Mouse (Mus musculus) limb, embryonic 14.5 days (tissue): ENCODE measurements around the gene Hnrnpab. TPM values are rescaled to one million over a fixed set of nuclear protein-coding genes. Genes with fewer than 3 reads are reported as not detected.
A peak's percentile ranks its signal among the peaks of the same experiment; 100 is the strongest.

Experiments
- ATAC-seq: fragments of 200-750 bp; cut with Nextera tagmentation; 2 replicates; pipeline ENCODE4 v1.8.0; 2017; ENCODE audit warnings: low read depth, moderate number of reproducible peaks, moderate TSS enrichment; ENCODE audit not compliant: low FRiP score
- DNase-seq: peaks from one replicate; pipeline ENCODE4 v3.0.0-alpha.2; 2015; ENCODE audit warnings: low spot score
- H3K27ac ChIP-seq: fragments of 300-500 bp; sonication (generic); replicated peaks from 2 replicates; pipeline ENCODE4 v1.5.1; 2014; ENCODE audit warnings: low read depth, mild to moderate bottlenecking, low read length, moderate library complexity, mixed read lengths
- H3K27me3 ChIP-seq: fragments of 300-500 bp; sonication (generic); 2 replicates; pipeline ENCODE4 v1.6.1; 2014; ENCODE audit warnings: low read length, mixed read lengths; ENCODE audit not compliant: control insufficient read depth, insufficient read depth
- H3K36me3 ChIP-seq: fragments of 300-500 bp; sonication (generic); 2 replicates; pipeline ENCODE4 v1.6.1; 2014; ENCODE audit warnings: mild to moderate bottlenecking, low read length, moderate library complexity, mixed read lengths; ENCODE audit not compliant: control insufficient read depth, insufficient read depth
- H3K4me1 ChIP-seq: fragments of 300-500 bp; sonication (generic); 2 replicates; pipeline ENCODE4 v1.6.1; 2014; ENCODE audit warnings: antibody characterized with exemption, low read length, mixed read lengths; ENCODE audit not compliant: control insufficient read depth, insufficient read depth
- H3K4me2 ChIP-seq: fragments of 300-500 bp; sonication (generic); replicated peaks from 2 replicates; pipeline ENCODE4 v1.6.1; 2014; ENCODE audit warnings: low read depth, mild to moderate bottlenecking, low read length, moderate library complexity; ENCODE audit not compliant: severe bottlenecking
- H3K4me3 ChIP-seq: fragments of 300-500 bp; sonication (generic); replicated peaks from 2 replicates; pipeline ENCODE4 v1.5.1; 2014; ENCODE audit warnings: low read length
- H3K9ac ChIP-seq: fragments of 300-500 bp; sonication (generic); 2 replicates; pipeline ENCODE4 v1.6.1; 2014; ENCODE audit warnings: mild to moderate bottlenecking, low read depth, low read length, moderate library complexity; ENCODE audit not compliant: severe bottlenecking
- H3K9me3 ChIP-seq: fragments of 300-500 bp; sonication (generic); 2 replicates; pipeline ENCODE4 v1.6.1; 2016; ENCODE audit warnings: low read length; ENCODE audit not compliant: control insufficient read depth
- POLR2A ChIP-seq: fragments of 200-500 bp; IDR thresholded peaks from 2 replicates; pipeline ENCODE4 v1.8.0; 2012; ENCODE audit warnings: inconsistent platforms, mild to moderate bottlenecking, moderate library complexity, borderline replicate concordance; ENCODE audit not compliant: insufficient read depth, insufficient read length; ENCODE audit errors: extremely low read depth
- WGBS: fragments of 180-500 bp; shearing (Covaris S2); extraction: QIAGEN DNeasy Blood & Tissue Kit; methylation state at CpG from one replicate; pipeline ENCODE4 v1.1.7; 2014; 5-methylcytosine and 5-hydroxymethylcytosine counted together
- polyA plus RNA-seq, 2 experiments: library from polyadenylated mRNA; depleted of rRNA in 1 of 2; stranded (reverse) in 1 of 2; unstranded in 1 of 2; fragments of >200 nt; fragmentation: Nextera tagmentation in 1 of 2; extraction: Ambion mirVana in 1 of 2; gene quantifications; 2 replicates each; pipeline versions ENCODE4 v1.2.1 to v1.2.3; 2012 to 2014

The Hnrnpab gene
- polyA plus RNA-seq, 2 experiments: 480 to 516 TPM

DNA sequence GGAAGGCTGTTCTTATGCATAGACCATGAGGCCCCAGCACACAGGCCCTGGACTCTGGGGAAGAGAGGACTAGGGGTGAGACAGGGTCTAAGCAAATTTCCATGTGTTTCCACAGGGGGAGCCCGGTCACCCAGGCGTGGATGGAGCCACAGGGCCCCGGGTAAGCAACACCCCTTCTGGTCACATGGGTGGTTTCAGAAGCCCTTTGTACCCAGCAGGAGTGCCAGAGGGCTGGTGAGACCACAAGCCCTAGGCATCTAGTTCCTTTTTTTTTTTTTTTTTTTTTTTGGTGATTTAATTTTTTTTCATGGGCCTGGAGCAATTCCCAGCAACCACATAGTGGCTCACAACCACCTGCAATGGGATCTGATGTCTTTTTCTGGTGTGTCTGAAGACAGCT is 41.6 kb downstream of the Hnrnpab start:
- Histone ChIP-seq H3K27ac (0 out of 2 replicates have a peak overlapping the region, but pooled peaks have one; percentile 33), H3K4me2 (no peak overlapping the region), H3K9ac (no peak overlapping the region), H3K36me3 (no peaks in the 10 kb centered on the region), H3K27me3 (no peaks in the 10 kb centered on the region), H3K4me1 (no peaks in the 10 kb centered on the region), H3K9me3 (no peaks in the 10 kb centered on the region), H3K4me3 (no peak overlapping the region)
- no peak for TF ChIP-seq POLR2A
- DNase-seq: no peak
- ATAC-seq: no peak
- 34% methylated on average over 3 of the region's 3 CpGs for WGBS

DNA sequence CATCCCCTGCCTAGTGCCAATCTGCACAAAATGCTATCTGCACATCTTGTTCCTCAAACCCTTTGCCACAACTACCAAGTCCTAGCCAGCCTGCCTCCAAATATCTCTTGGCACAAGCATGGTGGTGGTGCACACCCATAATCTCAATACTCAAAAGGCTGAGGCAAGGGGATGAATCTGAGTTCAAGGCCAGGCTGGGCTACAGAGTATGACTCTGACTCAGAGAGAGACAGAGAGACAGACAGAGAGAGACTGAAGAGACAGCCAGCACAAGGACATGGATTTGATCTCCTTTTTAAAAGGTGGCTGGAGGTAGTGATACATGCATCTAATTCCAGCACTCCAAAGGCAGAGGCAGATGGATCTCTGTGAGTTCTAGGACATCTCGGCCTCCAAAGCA is 43.4 kb downstream of the Hnrnpab start:
- ATAC-seq: no peak
- 100% methylated on average over 1 of the region's 1 CpGs for WGBS
- no peak for TF ChIP-seq POLR2A

DNA sequence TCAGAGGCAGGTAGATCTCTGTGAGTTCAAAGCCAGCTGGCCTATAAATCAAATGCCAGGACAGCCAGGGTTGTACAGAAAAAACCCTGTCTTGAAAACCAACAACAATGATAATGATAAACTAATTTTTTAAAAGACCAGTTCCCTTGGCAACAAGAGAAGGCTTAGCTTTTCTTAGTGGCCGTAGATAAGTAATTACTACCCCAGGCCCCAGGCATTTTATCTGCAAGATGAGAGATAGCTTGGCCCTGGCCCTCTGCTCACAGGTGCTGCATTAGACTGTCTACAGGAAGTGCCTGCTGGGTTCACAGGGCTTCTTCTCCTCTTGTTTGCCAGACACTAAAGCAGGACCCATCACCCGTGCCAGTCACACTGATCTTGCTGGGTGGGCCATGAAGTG is 51.6 kb downstream of the Hnrnpab start:
- no peaks in the 10 kb centered on the region for H3K9me3 ChIP-seq
- no peaks in the 10 kb centered on the region for H3K27me3 ChIP-seq
- no peaks in the 10 kb centered on the region for H3K36me3 ChIP-seq
- no peak overlapping the region for H3K4me3 ChIP-seq
- peaks cover 12% of the 10 kb centered on the region; the same call in 1 of the 2 replicates for H3K4me1 ChIP-seq
- DNase-seq (no peak), ATAC-seq (no peak)
- TF ChIP-seq POLR2A: no peak
- H3K4me2 ChIP-seq: 0 out of 2 replicates have a peak overlapping the region, but pooled peaks have one; percentile 6
- 34% methylated on average over 2 of the region's 2 CpGs for WGBS
- H3K9ac ChIP-seq: no peak overlapping the region
- H3K27ac ChIP-seq: no peak overlapping the region

More for the DNA sequence above, 43.4 kb downstream of the Hnrnpab start:
- no peak overlapping the region for H3K9ac ChIP-seq
- no peaks in the 10 kb centered on the region for H3K27me3 ChIP-seq
- H3K36me3 ChIP-seq: no peaks in the 10 kb centered on the region
- H3K4me3 ChIP-seq: no peak overlapping the region
- H3K27ac ChIP-seq: no peak overlapping the region
- no peaks in the 10 kb centered on the region for H3K9me3 ChIP-seq
- no peaks in the 10 kb centered on the region for H3K4me1 ChIP-seq
- no peak overlapping the region for H3K4me2 ChIP-seq
- DNase-seq: no peak

DNA sequence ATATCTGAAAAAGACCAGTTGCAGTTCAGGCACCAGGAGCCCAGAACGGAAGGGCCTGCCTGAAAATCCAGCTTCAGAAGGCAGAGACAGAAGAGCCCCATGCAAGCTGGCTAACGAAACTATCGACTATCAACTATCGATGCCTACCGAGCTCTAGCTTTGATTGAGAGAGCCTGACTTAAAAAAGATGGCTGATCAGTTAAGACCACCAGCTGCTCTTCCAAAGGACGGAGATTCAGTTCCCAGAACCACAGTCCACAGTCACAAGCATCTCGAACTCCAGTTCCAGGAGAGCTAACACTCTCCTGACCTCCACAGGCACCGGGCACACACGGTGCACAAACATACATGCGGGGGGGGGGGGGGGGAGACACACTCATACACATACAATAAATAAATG is 52.1 kb downstream of the Hnrnpab start:
- Histone ChIP-seq H3K4me3 (peak overlapping the region; percentile 16), H3K9ac (no peak overlapping the region), H3K27ac (no peak overlapping the region), H3K4me2 (0 out of 2 replicates have a peak overlapping the region, but pooled peaks have one; percentile 6), H3K36me3 (no peaks in the 10 kb centered on the region), H3K9me3 (no peaks in the 10 kb centered on the region), H3K27me3 (no peaks in the 10 kb centered on the region), H3K4me1 (peaks cover 12% of the 10 kb centered on the region; the same call in 1 of the 2 replicates)
- ATAC-seq (peak; percentile 7; the same call in 1 of the 2 replicates), DNase-seq (no peak)
- WGBS: 59% methylated on average over 9 of the region's 10 CpGs
- no peak for TF ChIP-seq POLR2A

DNA sequence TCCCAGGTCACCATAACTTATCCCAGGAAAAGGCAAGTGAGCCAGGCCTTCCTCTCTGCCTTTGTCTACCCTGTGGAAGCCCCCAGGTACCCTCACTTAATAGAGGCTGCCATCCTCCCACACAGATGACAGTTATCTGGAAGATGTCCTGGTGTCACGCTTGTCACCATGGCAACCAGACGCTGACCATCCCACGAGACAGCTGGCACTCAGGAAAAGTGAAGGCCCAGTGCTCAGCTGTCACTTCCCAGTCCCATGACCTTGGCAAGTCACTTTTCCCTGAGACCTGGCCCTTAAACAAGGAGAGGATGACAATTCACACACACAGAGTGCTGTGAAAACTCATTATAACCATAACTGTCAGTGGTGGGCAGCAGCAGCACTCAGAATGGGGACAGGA is 54.6 kb downstream of the Hnrnpab start:
- peaks cover 12% of the 10 kb centered on the region; the same call in 1 of the 2 replicates for H3K4me1 ChIP-seq
- no peak overlapping the region for H3K27ac ChIP-seq
- no peak overlapping the region for H3K4me2 ChIP-seq
- H3K4me3 ChIP-seq: no peak overlapping the region
- H3K9me3 ChIP-seq: no peaks in the 10 kb centered on the region
- no peak overlapping the region for H3K9ac ChIP-seq
- TF ChIP-seq POLR2A: no peak
- no peak for ATAC-seq
- no peak for DNase-seq
- WGBS: 71% methylated on average over 3 of the region's 3 CpGs
- H3K36me3 ChIP-seq: no peaks in the 10 kb centered on the region
- H3K27me3 ChIP-seq: no peaks in the 10 kb centered on the region
